Mouse (Mus musculus) ES-Bruce4 (cell line): ENCODE results near the gene Peli1. TPM values are rescaled to one million over a fixed set of nuclear protein-coding genes. Genes with fewer than 3 reads are reported as not detected.

Source experiments
- H3K27ac ChIP-seq: 2 replicates; pipeline ENCODE4 v1.5.1; 2012; ENCODE audit warnings: low read length, inconsistent platforms; ENCODE audit not compliant: insufficient read depth
- H3K27me3 ChIP-seq: 2 replicates; pipeline ENCODE4 v1.6.1; 2012; ENCODE audit warnings: mild to moderate bottlenecking, low read length, inconsistent platforms; ENCODE audit not compliant: control insufficient read depth, poor library complexity, insufficient read depth, severe bottlenecking
- H3K36me3 ChIP-seq: 2 replicates; pipeline ENCODE4 v1.6.1; 2012; ENCODE audit warnings: inconsistent platforms, mild to moderate bottlenecking, low read length, moderate library complexity; ENCODE audit not compliant: control insufficient read depth, poor library complexity, insufficient read depth, severe bottlenecking
- H3K4me1 ChIP-seq: one replicate; pipeline ENCODE4 v1.8.1; 2011; ENCODE audit warnings: low read length; ENCODE audit not compliant: control insufficient read depth, insufficient read depth
- H3K4me3 ChIP-seq: 2 replicates; pipeline ENCODE4 v1.5.1; 2011; ENCODE audit warnings: low read depth, mild to moderate bottlenecking, low read length
- H3K9ac ChIP-seq: 2 replicates; pipeline ENCODE4 v1.6.1; 2012; ENCODE audit warnings: low read depth, mild to moderate bottlenecking, inconsistent platforms; ENCODE audit not compliant: poor library complexity, severe bottlenecking
- H3K9me3 ChIP-seq: replicated peaks from 2 replicates; pipeline ENCODE4 v1.6.1; 2012; ENCODE audit warnings: mild to moderate bottlenecking, low read length, inconsistent platforms; ENCODE audit not compliant: control insufficient read depth, poor library complexity, insufficient read depth, severe bottlenecking
- CTCF ChIP-seq: IDR thresholded peaks from one replicate; pipeline ENCODE4 v1.8.1; 2011; ENCODE audit warnings: low read depth, low read length
- EP300 ChIP-seq: IDR thresholded peaks from 2 replicates; pipeline ENCODE4 v1.6.1; 2011; ENCODE audit warnings: low read depth, low read length; ENCODE audit not compliant: insufficient read depth
- POLR2A ChIP-seq: IDR thresholded peaks from one replicate; pipeline ENCODE4 v1.8.1; 2011; ENCODE audit warnings: low read length; ENCODE audit not compliant: insufficient read depth
- polyA plus RNA-seq: library from polyadenylated mRNA; stranded (reverse); fragments of >200 nt; gene quantifications from 2 replicates; pipeline ENCODE4 v1.2.4, GENCODE M21; 2011; ENCODE audit warnings: low read depth; ENCODE audit not compliant: missing spikeins, insufficient read depth, insufficient read length

Gene Peli1
- polyA plus RNA-seq, 1 experiment: 41.0 TPM

GRCm38 (mm10) chr11:21122399-21122798 is 31.3 kb downstream of the Peli1 start:
- H3K27ac ChIP-seq: no peak overlapping the region
- TF ChIP-seq CTCF: no peak
- TF ChIP-seq POLR2A: no peak
- no peak for TF ChIP-seq EP300
- no peaks in the 10 kb centered on the region for H3K36me3 ChIP-seq
- H3K27me3 ChIP-seq: no peaks in the 10 kb centered on the region
- H3K4me1 ChIP-seq: no peaks in the 10 kb centered on the region
- H3K9me3 ChIP-seq: no peaks in the 10 kb centered on the region
- no peak overlapping the region for H3K9ac ChIP-seq
- H3K4me3 ChIP-seq: no peak overlapping the region

GRCm38 (mm10) chr11:21131692-21132091 is 40.6 kb downstream of the Peli1 start:
- TF ChIP-seq CTCF: no peak
- TF ChIP-seq EP300: no peak
- TF ChIP-seq POLR2A: no peak
- H3K9ac ChIP-seq: no peak overlapping the region
- peaks cover 2% of the 10 kb centered on the region; the same call in 1 of the 2 replicates for H3K9me3 ChIP-seq
- 0 out of 2 replicates have a peak, but pooled peaks cover 2% of the 10 kb centered on the region for H3K36me3 ChIP-seq
- no peaks in the 10 kb centered on the region for H3K4me1 ChIP-seq
- H3K27me3 ChIP-seq: no peaks in the 10 kb centered on the region
- no peak overlapping the region for H3K4me3 ChIP-seq
- no peak overlapping the region for H3K27ac ChIP-seq

GRCm38 (mm10) chr11:21134875-21135451 is 43.9 kb downstream of the Peli1 start:
- Histone ChIP-seq H3K4me1 (no peaks in the 10 kb centered on the region), H3K4me3 (no peak overlapping the region), H3K9me3 (no peaks in the 10 kb centered on the region), H3K36me3 (peaks cover 4% of the 10 kb centered on the region; the same call in 1 of the 2 replicates), H3K27ac (no peak overlapping the region), H3K9ac (no peak overlapping the region), H3K27me3 (no peaks in the 10 kb centered on the region)
- TF ChIP-seq EP300 (no peak), CTCF (no peak), POLR2A (no peak)

GRCm38 (mm10) chr11:21139453-21139852 is 48.4 kb downstream of the Peli1 start:
- no peak for TF ChIP-seq EP300
- TF ChIP-seq POLR2A: no peak
- no peak for TF ChIP-seq CTCF
- no peaks in the 10 kb centered on the region for H3K4me1 ChIP-seq
- H3K9ac ChIP-seq: no peak overlapping the region
- H3K9me3 ChIP-seq: no peaks in the 10 kb centered on the region
- no peak overlapping the region for H3K27ac ChIP-seq
- no peak overlapping the region for H3K4me3 ChIP-seq
- no peaks in the 10 kb centered on the region for H3K27me3 ChIP-seq
- H3K36me3 ChIP-seq: peaks cover 15% of the 10 kb centered on the region

- H3K4me1 ChIP-seq: no peaks in the 10 kb centered on the region
- no peaks in the 10 kb centered on the region for H3K27me3 ChIP-seq
Observed at GRCm38 (mm10) chr11:21141242-21141641, 50.2 kb downstream of the Peli1 start.

GRCm38 (mm10) chr11:21141755-21142154 is 50.7 kb downstream of the Peli1 start:
- H3K27me3 ChIP-seq: no peaks in the 10 kb centered on the region
- no peaks in the 10 kb centered on the region for H3K4me1 ChIP-seq
- H3K27ac ChIP-seq: no peak overlapping the region
- H3K9ac ChIP-seq: no peak overlapping the region
- peaks cover 16% of the 10 kb centered on the region for H3K36me3 ChIP-seq
- H3K9me3 ChIP-seq: no peaks in the 10 kb centered on the region
- TF ChIP-seq POLR2A (no peak), EP300 (no peak), CTCF (no peak)
- H3K4me3 ChIP-seq: no peak overlapping the region

More at GRCm38 (mm10) chr11:21141242-21141641, 50.2 kb downstream of the Peli1 start:
- no peak overlapping the region for H3K9ac ChIP-seq
- H3K4me3 ChIP-seq: no peak overlapping the region
- H3K36me3 ChIP-seq: peaks cover 15% of the 10 kb centered on the region
- H3K27ac ChIP-seq: no peak overlapping the region
- no peaks in the 10 kb centered on the region for H3K9me3 ChIP-seq
- no peak for TF ChIP-seq EP300
- no peak for TF ChIP-seq POLR2A
